Mouse (Mus musculus): ENCODE results near the gene Slc44a5. TPM values are rescaled to one million over a fixed set of nuclear protein-coding genes. Genes with fewer than 3 reads are reported as not detected.

Gene Slc44a5
- polyA plus RNA-seq, 1 experiment from 2014 or later = 0.18 TPM

GRCm38 (mm10) chr3:154285351-154285750, 312.1 kb downstream of the Slc44a5 start:
- H3K36me3 ChIP-seq (ENCODE audit: control insufficient read depth, insufficient read depth) = no peaks in the 10 kb centered on the region
- H3K27me3 ChIP-seq (ENCODE audit: control insufficient read depth, insufficient read depth, low read depth, low read length) = no peaks in the 10 kb centered on the region
- H3K4me1 ChIP-seq (ENCODE audit: control insufficient read depth, low read depth, low read length) = no peaks in the 10 kb centered on the region
- H3K9ac ChIP-seq (ENCODE audit: low read depth, low read length) = no peak overlapping the region
- no peak for ATAC-seq (ENCODE audit: low read depth)
- WGBS (ENCODE audit: insufficient replicate concordance) = 49% methylated on average over 4 of the region's 4 CpGs
- no peaks in the 10 kb centered on the region for H3K9me3 ChIP-seq (replicated peaks; ENCODE audit: control insufficient read depth, low read length)
- H3K27ac ChIP-seq (ENCODE audit: low read length) = no peak overlapping the region
- H3K4me3 ChIP-seq (ENCODE audit: low read depth, low read length) = no peak overlapping the region
- no peak overlapping the region for H3K4me2 ChIP-seq (ENCODE audit: low read depth, low read length)

GRCm38 (mm10) chr3:154287217-154287616, 314.0 kb downstream of the Slc44a5 start:
- no peak for ATAC-seq (ENCODE audit: low read depth)
- Histone ChIP-seq H3K9me3 (replicated peaks; ENCODE audit: control insufficient read depth, low read length) (no peaks in the 10 kb centered on the region), H3K4me1 (ENCODE audit: control insufficient read depth, low read depth, low read length) (no peaks in the 10 kb centered on the region), H3K9ac (ENCODE audit: low read depth, low read length) (no peak overlapping the region), H3K27ac (ENCODE audit: low read length) (no peak overlapping the region), H3K4me2 (ENCODE audit: low read depth, low read length) (no peak overlapping the region), H3K4me3 (ENCODE audit: low read depth, low read length) (no peak overlapping the region), H3K36me3 (ENCODE audit: control insufficient read depth, insufficient read depth) (no peaks in the 10 kb centered on the region), H3K27me3 (ENCODE audit: control insufficient read depth, insufficient read depth, low read depth, low read length) (no peaks in the 10 kb centered on the region)
- 71% methylated on average over 2 of the region's 2 CpGs for WGBS (ENCODE audit: insufficient replicate concordance)

GRCm38 (mm10) chr3:154288429-154289069, 315.3 kb downstream of the Slc44a5 start:
- H3K36me3 ChIP-seq (ENCODE audit: control insufficient read depth, insufficient read depth) = no peaks in the 10 kb centered on the region
- no peak overlapping the region for H3K4me3 ChIP-seq (ENCODE audit: low read depth, low read length)
- ATAC-seq (ENCODE audit: low read depth) = no peak
- WGBS (ENCODE audit: insufficient replicate concordance) = 51% methylated on average over 4 of the region's 4 CpGs
- no peak overlapping the region for H3K27ac ChIP-seq (ENCODE audit: low read length)
- no peaks in the 10 kb centered on the region for H3K9me3 ChIP-seq (replicated peaks; ENCODE audit: control insufficient read depth, low read length)
- H3K27me3 ChIP-seq (ENCODE audit: control insufficient read depth, insufficient read depth, low read depth, low read length) = no peaks in the 10 kb centered on the region
- H3K4me2 ChIP-seq (ENCODE audit: low read depth, low read length) = no peak overlapping the region
- H3K9ac ChIP-seq (ENCODE audit: low read depth, low read length) = no peak overlapping the region
- H3K4me1 ChIP-seq (ENCODE audit: control insufficient read depth, low read depth, low read length) = no peaks in the 10 kb centered on the region

- no peak overlapping the region for H3K4me2 ChIP-seq (ENCODE audit: low read depth, low read length)
- no peaks in the 10 kb centered on the region for H3K27me3 ChIP-seq (ENCODE audit: control insufficient read depth, insufficient read depth, low read depth, low read length)
- ATAC-seq (ENCODE audit: low read depth) = no peak
- H3K9me3 ChIP-seq (replicated peaks; ENCODE audit: control insufficient read depth, low read length) = no peaks in the 10 kb centered on the region
- no peak overlapping the region for H3K9ac ChIP-seq (ENCODE audit: low read depth, low read length)
- no peaks in the 10 kb centered on the region for H3K4me1 ChIP-seq (ENCODE audit: control insufficient read depth, low read depth, low read length)
- no peak overlapping the region for H3K27ac ChIP-seq (ENCODE audit: low read length)
- H3K36me3 ChIP-seq (ENCODE audit: control insufficient read depth, insufficient read depth) = no peaks in the 10 kb centered on the region
- WGBS (ENCODE audit: insufficient replicate concordance) = 40% methylated on average over 2 of the region's 2 CpGs
- no peak overlapping the region for H3K4me3 ChIP-seq (ENCODE audit: low read depth, low read length)
Measured at GRCm38 (mm10) chr3:154290351-154290750, 317.1 kb downstream of the Slc44a5 start.

GRCm38 (mm10) chr3:154292126-154292525, 318.9 kb downstream of the Slc44a5 start:
- H3K27ac ChIP-seq (ENCODE audit: low read length) = no peak overlapping the region
- H3K4me2 ChIP-seq (ENCODE audit: low read depth, low read length) = no peak overlapping the region
- H3K9ac ChIP-seq (ENCODE audit: low read depth, low read length) = no peak overlapping the region
- H3K9me3 ChIP-seq (replicated peaks; ENCODE audit: control insufficient read depth, low read length) = no peaks in the 10 kb centered on the region
- H3K4me3 ChIP-seq (ENCODE audit: low read depth, low read length) = no peak overlapping the region
- no peaks in the 10 kb centered on the region for H3K27me3 ChIP-seq (ENCODE audit: control insufficient read depth, insufficient read depth, low read depth, low read length)
- H3K36me3 ChIP-seq (ENCODE audit: control insufficient read depth, insufficient read depth) = no peaks in the 10 kb centered on the region
- WGBS (ENCODE audit: insufficient replicate concordance) = 57% methylated on average over 5 of the region's 5 CpGs
- H3K4me1 ChIP-seq (ENCODE audit: control insufficient read depth, low read depth, low read length) = no peaks in the 10 kb centered on the region
- no peak for ATAC-seq (ENCODE audit: low read depth)

- Histone ChIP-seq H3K4me1 (ENCODE audit: control insufficient read depth, low read depth, low read length) (no peaks in the 10 kb centered on the region), H3K4me2 (ENCODE audit: low read depth, low read length) (no peak overlapping the region), H3K36me3 (ENCODE audit: control insufficient read depth, insufficient read depth) (no peaks in the 10 kb centered on the region), H3K9me3 (replicated peaks; ENCODE audit: control insufficient read depth, low read length) (no peaks in the 10 kb centered on the region), H3K9ac (ENCODE audit: low read depth, low read length) (no peak overlapping the region), H3K4me3 (ENCODE audit: low read depth, low read length) (no peak overlapping the region), H3K27ac (ENCODE audit: low read length) (no peak overlapping the region), H3K27me3 (ENCODE audit: control insufficient read depth, insufficient read depth, low read depth, low read length) (no peaks in the 10 kb centered on the region)
- 51% methylated on average over 9 of the region's 9 CpGs for WGBS (ENCODE audit: insufficient replicate concordance)
- ATAC-seq (ENCODE audit: low read depth) = no peak
Measured at GRCm38 (mm10) chr3:154293839-154294490, 320.7 kb downstream of the Slc44a5 start.

GRCm38 (mm10) chr3:154294924-154295834, 321.9 kb downstream of the Slc44a5 start:
- Histone ChIP-seq H3K4me2 (ENCODE audit: low read depth, low read length) (no peak overlapping the region), H3K36me3 (ENCODE audit: control insufficient read depth, insufficient read depth) (no peaks in the 10 kb centered on the region), H3K9ac (ENCODE audit: low read depth, low read length) (no peak overlapping the region), H3K9me3 (replicated peaks; ENCODE audit: control insufficient read depth, low read length) (no peaks in the 10 kb centered on the region), H3K4me1 (ENCODE audit: control insufficient read depth, low read depth, low read length) (no peaks in the 10 kb centered on the region), H3K27ac (ENCODE audit: low read length) (no peak overlapping the region), H3K4me3 (ENCODE audit: low read depth, low read length) (no peak overlapping the region), H3K27me3 (ENCODE audit: control insufficient read depth, insufficient read depth, low read depth, low read length) (no peaks in the 10 kb centered on the region)
- no peak for ATAC-seq (ENCODE audit: low read depth)
- WGBS (ENCODE audit: insufficient replicate concordance) = 75% methylated on average over 17 of the region's 17 CpGs

- no peaks in the 10 kb centered on the region for H3K36me3 ChIP-seq (ENCODE audit: control insufficient read depth, insufficient read depth)
- peak; percentile 60 for ATAC-seq (ENCODE audit: low read depth)
- H3K4me3 ChIP-seq (ENCODE audit: low read depth, low read length) = no peak overlapping the region
- H3K9me3 ChIP-seq (replicated peaks; ENCODE audit: control insufficient read depth, low read length) = no peaks in the 10 kb centered on the region
- no peaks in the 10 kb centered on the region for H3K4me1 ChIP-seq (ENCODE audit: control insufficient read depth, low read depth, low read length)
- H3K27ac ChIP-seq (ENCODE audit: low read length) = no peak overlapping the region
- no peak overlapping the region for H3K9ac ChIP-seq (ENCODE audit: low read depth, low read length)
- no peaks in the 10 kb centered on the region for H3K27me3 ChIP-seq (ENCODE audit: control insufficient read depth, insufficient read depth, low read depth, low read length)
- WGBS (ENCODE audit: insufficient replicate concordance) = 23% methylated on average over 6 of the region's 6 CpGs
- H3K4me2 ChIP-seq (ENCODE audit: low read depth, low read length) = no peak overlapping the region
Measured at GRCm38 (mm10) chr3:154297499-154297898, 324.3 kb downstream of the Slc44a5 start.

GRCm38 (mm10) chr3:154298490-154298889, 325.3 kb downstream of the Slc44a5 start:
- Histone ChIP-seq H3K9ac (ENCODE audit: low read depth, low read length) (no peak overlapping the region), H3K27me3 (ENCODE audit: control insufficient read depth, insufficient read depth, low read depth, low read length) (no peaks in the 10 kb centered on the region), H3K4me2 (ENCODE audit: low read depth, low read length) (no peak overlapping the region), H3K4me3 (ENCODE audit: low read depth, low read length) (no peak overlapping the region), H3K9me3 (replicated peaks; ENCODE audit: control insufficient read depth, low read length) (no peaks in the 10 kb centered on the region), H3K4me1 (ENCODE audit: control insufficient read depth, low read depth, low read length) (no peaks in the 10 kb centered on the region), H3K36me3 (ENCODE audit: control insufficient read depth, insufficient read depth) (no peaks in the 10 kb centered on the region), H3K27ac (ENCODE audit: low read length) (no peak overlapping the region)
- peak; percentile 45; the same call in 1 of the 2 replicates for ATAC-seq (ENCODE audit: low read depth)
